In genomic region chr8:88576351-88577142, GRCm38 (mm10) we compare ENCODE assay signal across 9 mouse cellular contexts. TPM values are rescaled to one million over a fixed set of nuclear protein-coding genes. Genes with fewer than 3 reads are reported as not detected.
DNase-seq lines count a peak whose midpoint lies in the region; ATAC-seq and TF ChIP-seq lines count a peak whose summit lies in the region.
"Had no signal": no experiment of that assay in that cellular context is flagged by ENCODE, and none has a peak within 500 bp of the region (broad histone marks: within the 10 kb centered on the region; RNA-seq: fewer than 3 reads in every experiment).

No protein-coding gene starts in this region.

- no peak for DNase-seq in spleen, adult 2 months (ENCODE audit: low read depth in 1 of 2, low spot score in 2 of 2)
- DNase-seq in spleen, postnatal 36 days (ENCODE audit: low spot score in 2 of 2) = no peak
- no peak for DNase-seq in heart, embryonic 10.5 days (ENCODE audit: low spot score)
- DNase-seq in left cerebral cortex, postnatal 25 days (ENCODE audit: low spot score in 2 of 2) = peak; percentile 38 to 84
- peak; percentile 72 for DNase-seq in ovary, postnatal 36 days (ENCODE audit: low spot score)
- DNase-seq in cerebellum, adult 11 months = no peak
- no peak for DNase-seq in forebrain, embryonic 14.5 days (ENCODE audit: low spot score)
- DNase-seq in thymus, postnatal 25 days = no peak

- H3K4me2 ChIP-seq in forebrain, embryonic 14.5 days (ENCODE audit: low read length) = no peak overlapping the region

- H3K4me1 ChIP-seq in spleen, adult 2 months (ENCODE audit: control insufficient read depth, insufficient read depth, insufficient read length) = peaks cover 24% of the 10 kb centered on the region; the same call in 1 of the 2 replicates
- peaks cover 73% of the 10 kb centered on the region for H3K4me1 ChIP-seq in heart, embryonic 10.5 days
- H3K4me1 ChIP-seq in forebrain, embryonic 14.5 days (ENCODE audit: control insufficient read depth, insufficient read depth, low read length) = peaks cover 48% of the 10 kb centered on the region

- H3K9ac ChIP-seq in forebrain, embryonic 14.5 days (ENCODE audit: low read length) = no peak overlapping the region

- H3K36me3 ChIP-seq in spleen, adult 2 months (ENCODE audit: control insufficient read depth, insufficient read depth, low read length) = no peaks in the 10 kb centered on the region
- H3K36me3 ChIP-seq in heart, embryonic 10.5 days = no peaks in the 10 kb centered on the region
- no peaks in the 10 kb centered on the region for H3K36me3 ChIP-seq in forebrain, embryonic 14.5 days (ENCODE audit: control insufficient read depth, insufficient read depth, low read length)

- no peaks in the 10 kb centered on the region for H3K9me3 ChIP-seq in heart, embryonic 10.5 days
- no peaks in the 10 kb centered on the region for H3K9me3 ChIP-seq in forebrain, embryonic 14.5 days (replicated peaks; ENCODE audit: control insufficient read depth, low read length)

- no peak overlapping the region for H3K4me3 ChIP-seq in spleen, adult 2 months (ENCODE audit: extremely low read depth, insufficient read depth, insufficient read length)
- H3K4me3 ChIP-seq in heart, embryonic 10.5 days = no peak overlapping the region
- no peak overlapping the region for H3K4me3 ChIP-seq in forebrain, embryonic 14.5 days (ENCODE audit: low read depth, low read length)

- WGBS in spleen, adult 2 months = 90% methylated on average over 10 of the region's 10 CpGs
- WGBS in heart, embryonic 10.5 days = 71% methylated on average over 10 of the region's 10 CpGs
- 82% methylated on average over 10 of the region's 10 CpGs for WGBS in forebrain, embryonic 14.5 days

- no peak for ATAC-seq in forebrain, embryonic 14.5 days

- H3K27ac ChIP-seq in spleen, adult 2 months (ENCODE audit: insufficient read depth, low read length) = peak overlapping the region; percentile 16; the same call in 1 of the 2 replicates
- peak overlapping the region; percentile 72 for H3K27ac ChIP-seq in heart, embryonic 10.5 days
- H3K27ac ChIP-seq in forebrain, embryonic 14.5 days (ENCODE audit: low read depth, low read length) = no peak overlapping the region

- no peak for TF ChIP-seq CTCF in spleen, adult 2 months (IDR thresholded peaks at IDR 0.05; ENCODE audit: extremely low read depth, insufficient read depth, insufficient read length, insufficient replicate concordance)

- H3K27me3 ChIP-seq in spleen, adult 2 months (ENCODE audit: control insufficient read depth, insufficient read depth, low read length) = no peaks in the 10 kb centered on the region
- peaks cover 8% of the 10 kb centered on the region; the same call in 1 of the 2 replicates for H3K27me3 ChIP-seq in heart, embryonic 10.5 days (ENCODE audit: insufficient read depth, poor library complexity, severe bottlenecking)
- H3K27me3 ChIP-seq in forebrain, embryonic 14.5 days (replicated peaks; ENCODE audit: control insufficient read depth, insufficient read depth, low read length) = no peaks in the 10 kb centered on the region

- intact Hi-C loops in left cerebral cortex, postnatal 25 days (cut with DNase I) = loop anchor here (5.0 kb wide), 2 partner anchors 159 to 214 kb away; partner anchors contain the start of gene Brd7

- TF ChIP-seq POLR2A in spleen, adult 2 months (IDR thresholded peaks at IDR 0.05; ENCODE audit: low read depth, low read length) = no peak

RNA-seq across cellular contexts. Expression of gene Nkd1, which starts 55.4 kb away (rescaled TPM):
- polyA plus RNA-seq in spleen, adult 2 months (2012; rRNA removed) = 9.3 and 13.4 TPM in 2 replicates
- 21.9 and 38.0 TPM in 2 replicates for polyA plus RNA-seq in heart, embryonic 10.5 days (2016; fragmentation: Nextera tagmentation; extraction: Ambion mirVana)
- 10 to 100 TPM; 16.7 to 17.9 TPM for total RNA-seq in left cerebral cortex, postnatal 25 days (2021)
- polyA plus RNA-seq in forebrain, embryonic 14.5 days (2014; fragmentation: Nextera tagmentation; extraction: Ambion mirVana) = 35.2 and 40.0 TPM in 2 replicates
- total RNA-seq: hematopoietic stem cell, adult 5-6 weeks had no signal

RNA-seq across cellular contexts. Expression of gene Snx20, which starts 59.4 kb away (rescaled TPM):
- polyA plus RNA-seq in spleen, adult 2 months (2012; rRNA removed) = 63.8 and 113 TPM in 2 replicates
- 0.59 and 1.3 TPM in 2 replicates for polyA plus RNA-seq in heart, embryonic 10.5 days (2016; fragmentation: Nextera tagmentation; extraction: Ambion mirVana)
- total RNA-seq in left cerebral cortex, postnatal 25 days (2021) = 1 to 10 TPM; 1.4 to 1.6 TPM
- polyA plus RNA-seq in forebrain, embryonic 14.5 days (2014; fragmentation: Nextera tagmentation; extraction: Ambion mirVana) = 1.2 and 1.7 TPM in 2 replicates

Comparison
In these comparisons a context has a peak if more than half of its experiments do, and no peak if none do; other contexts are left out.
1. DNase-seq: peak in left cerebral cortex, postnatal 25 days (2 of 2) and ovary, postnatal 36 days (single experiment); none in spleen, adult 2 months (0 of 2), spleen, postnatal 36 days (0 of 2), heart, embryonic 10.5 days (single experiment), cerebellum, adult 11 months (single experiment), forebrain, embryonic 14.5 days (single experiment) and thymus, postnatal 25 days (single experiment).
2. RNA of gene Snx20, which starts 59.4 kb away (polyA plus RNA-seq): 63.8 to 113 TPM in spleen, adult 2 months; 1.2 to 1.7 TPM in forebrain, embryonic 14.5 days and 0.59 to 1.3 TPM in heart, embryonic 10.5 days; every median in the first group is over 10 times any median in the second.